Mouse (Mus musculus): ENCODE measurements around the gene Tcf12. TPM values are rescaled to one million over a fixed set of nuclear protein-coding genes. Genes with fewer than 3 reads are reported as not detected.

Gene Tcf12
- polyA plus RNA-seq, 1 experiment, result 177 TPM

GRCm38 (mm10) chr9:72036257-72036656, 75.4 kb downstream of the Tcf12 start:
- peaks cover 4% of the 10 kb centered on the region; the same call in 1 of the 2 replicates for H3K4me1 ChIP-seq (ENCODE audit: control insufficient read depth, insufficient read depth, low read length)
- no peak overlapping the region for H3K4me3 ChIP-seq (ENCODE audit: insufficient read depth, low read length)
- TF ChIP-seq POLR2A (IDR thresholded peaks at IDR 0.05; ENCODE audit: low read depth, low read length), result no peak
- no peak for TF ChIP-seq CTCF (IDR thresholded peaks at IDR 0.05; ENCODE audit: borderline replicate concordance, insufficient read depth, low read length)
- no peak overlapping the region for H3K27ac ChIP-seq (ENCODE audit: insufficient read depth, low read length)

- no peak overlapping the region for H3K27ac ChIP-seq (ENCODE audit: insufficient read depth, low read length)
Observed at GRCm38 (mm10) chr9:72033271-72033670, 78.4 kb downstream of the Tcf12 start.

GRCm38 (mm10) chr9:72030274-72030673, 81.4 kb downstream of the Tcf12 start:
- no peak overlapping the region for H3K4me3 ChIP-seq (ENCODE audit: insufficient read depth, low read length)
- TF ChIP-seq POLR2A (IDR thresholded peaks at IDR 0.05; ENCODE audit: low read depth, low read length) (no peak), CTCF (IDR thresholded peaks at IDR 0.05; ENCODE audit: borderline replicate concordance, insufficient read depth, low read length) (no peak)
- H3K4me1 ChIP-seq (ENCODE audit: control insufficient read depth, insufficient read depth, low read length), result peaks cover 5% of the 10 kb centered on the region; the same call in 1 of the 2 replicates
- peak overlapping the region; percentile 68; the same call in 1 of the 2 replicates for H3K27ac ChIP-seq (ENCODE audit: insufficient read depth, low read length)

More at GRCm38 (mm10) chr9:72033271-72033670, 78.4 kb downstream of the Tcf12 start:
- TF ChIP-seq CTCF (IDR thresholded peaks at IDR 0.05; ENCODE audit: borderline replicate concordance, insufficient read depth, low read length) (no peak), POLR2A (IDR thresholded peaks at IDR 0.05; ENCODE audit: low read depth, low read length) (no peak)
- Histone ChIP-seq H3K4me1 (ENCODE audit: control insufficient read depth, insufficient read depth, low read length) (peaks cover 9% of the 10 kb centered on the region), H3K4me3 (ENCODE audit: insufficient read depth, low read length) (no peak overlapping the region)

GRCm38 (mm10) chr9:72029601-72030000, 82.1 kb downstream of the Tcf12 start:
- Histone ChIP-seq H3K4me1 (ENCODE audit: control insufficient read depth, insufficient read depth, low read length) (peaks cover 5% of the 10 kb centered on the region; the same call in 1 of the 2 replicates), H3K27ac (ENCODE audit: insufficient read depth, low read length) (peak overlapping the region; percentile 93), H3K4me3 (ENCODE audit: insufficient read depth, low read length) (no peak overlapping the region)
- no peak for TF ChIP-seq CTCF (IDR thresholded peaks at IDR 0.05; ENCODE audit: borderline replicate concordance, insufficient read depth, low read length)
- no peak for TF ChIP-seq POLR2A (IDR thresholded peaks at IDR 0.05; ENCODE audit: low read depth, low read length)

GRCm38 (mm10) chr9:72023274-72023673, 88.4 kb downstream of the Tcf12 start:
- no peaks in the 10 kb centered on the region for H3K4me1 ChIP-seq (ENCODE audit: control insufficient read depth, insufficient read depth, low read length)
- TF ChIP-seq CTCF (IDR thresholded peaks at IDR 0.05; ENCODE audit: borderline replicate concordance, insufficient read depth, low read length) (no peak), POLR2A (IDR thresholded peaks at IDR 0.05; ENCODE audit: low read depth, low read length) (no peak)
- H3K27ac ChIP-seq (ENCODE audit: insufficient read depth, low read length), result no peak overlapping the region
- no peak overlapping the region for H3K4me3 ChIP-seq (ENCODE audit: insufficient read depth, low read length)

- no peak overlapping the region for H3K4me3 ChIP-seq (ENCODE audit: insufficient read depth, low read length)
- TF ChIP-seq POLR2A (IDR thresholded peaks at IDR 0.05; ENCODE audit: low read depth, low read length), result no peak
- TF ChIP-seq CTCF (IDR thresholded peaks at IDR 0.05; ENCODE audit: borderline replicate concordance, insufficient read depth, low read length), result no peak
- no peak overlapping the region; the same call in 1 of the 2 replicates for H3K27ac ChIP-seq (ENCODE audit: insufficient read depth, low read length)
- H3K4me1 ChIP-seq (ENCODE audit: control insufficient read depth, insufficient read depth, low read length), result no peaks in the 10 kb centered on the region
Observed at GRCm38 (mm10) chr9:72021512-72021911, 90.2 kb downstream of the Tcf12 start.

GRCm38 (mm10) chr9:72016021-72016420, 95.7 kb downstream of the Tcf12 start:
- TF ChIP-seq POLR2A (IDR thresholded peaks at IDR 0.05; ENCODE audit: low read depth, low read length), result no peak
- TF ChIP-seq CTCF (IDR thresholded peaks at IDR 0.05; ENCODE audit: borderline replicate concordance, insufficient read depth, low read length), result no peak
- Histone ChIP-seq H3K4me1 (ENCODE audit: control insufficient read depth, insufficient read depth, low read length) (no peaks in the 10 kb centered on the region), H3K4me3 (ENCODE audit: insufficient read depth, low read length) (no peak overlapping the region), H3K27ac (ENCODE audit: insufficient read depth, low read length) (no peak overlapping the region)

GRCm38 (mm10) chr9:72014585-72015381, 96.9 kb downstream of the Tcf12 start:
- no peaks in the 10 kb centered on the region for H3K4me1 ChIP-seq (ENCODE audit: control insufficient read depth, insufficient read depth, low read length)
- no peak overlapping the region for H3K4me3 ChIP-seq (ENCODE audit: insufficient read depth, low read length)
- H3K27ac ChIP-seq (ENCODE audit: insufficient read depth, low read length), result no peak overlapping the region
- TF ChIP-seq CTCF (IDR thresholded peaks at IDR 0.05; ENCODE audit: borderline replicate concordance, insufficient read depth, low read length) (no peak), POLR2A (IDR thresholded peaks at IDR 0.05; ENCODE audit: low read depth, low read length) (no peak)

- Histone ChIP-seq H3K27ac (ENCODE audit: insufficient read depth, low read length) (no peak overlapping the region), H3K4me1 (ENCODE audit: control insufficient read depth, insufficient read depth, low read length) (no peaks in the 10 kb centered on the region), H3K4me3 (ENCODE audit: insufficient read depth, low read length) (no peak overlapping the region)
- TF ChIP-seq CTCF (IDR thresholded peaks at IDR 0.05; ENCODE audit: borderline replicate concordance, insufficient read depth, low read length) (no peak), POLR2A (IDR thresholded peaks at IDR 0.05; ENCODE audit: low read depth, low read length) (no peak)
Observed at GRCm38 (mm10) chr9:72013541-72013940, 98.1 kb downstream of the Tcf12 start.

- no peak overlapping the region for H3K27ac ChIP-seq (ENCODE audit: insufficient read depth, low read length)
- no peaks in the 10 kb centered on the region for H3K4me1 ChIP-seq (ENCODE audit: control insufficient read depth, insufficient read depth, low read length)
- TF ChIP-seq POLR2A (IDR thresholded peaks at IDR 0.05; ENCODE audit: low read depth, low read length), result no peak
- TF ChIP-seq CTCF (IDR thresholded peaks at IDR 0.05; ENCODE audit: borderline replicate concordance, insufficient read depth, low read length), result no peak
- H3K4me3 ChIP-seq (ENCODE audit: insufficient read depth, low read length), result no peak overlapping the region
Observed at GRCm38 (mm10) chr9:72008634-72009033, 103.0 kb downstream of the Tcf12 start.
